Mouse (Mus musculus) spleen, postnatal 36 days (tissue): ENCODE measurements around the gene Cpne9.

Experiments used
- DNase-seq, 2 experiments: peaks; one replicate each; pipeline ENCODE4 v3.0.0; 2022; ENCODE audit warnings: low spot score in 2 of 2, mixed read lengths in 1 of 2

Gene Cpne9

DNA sequence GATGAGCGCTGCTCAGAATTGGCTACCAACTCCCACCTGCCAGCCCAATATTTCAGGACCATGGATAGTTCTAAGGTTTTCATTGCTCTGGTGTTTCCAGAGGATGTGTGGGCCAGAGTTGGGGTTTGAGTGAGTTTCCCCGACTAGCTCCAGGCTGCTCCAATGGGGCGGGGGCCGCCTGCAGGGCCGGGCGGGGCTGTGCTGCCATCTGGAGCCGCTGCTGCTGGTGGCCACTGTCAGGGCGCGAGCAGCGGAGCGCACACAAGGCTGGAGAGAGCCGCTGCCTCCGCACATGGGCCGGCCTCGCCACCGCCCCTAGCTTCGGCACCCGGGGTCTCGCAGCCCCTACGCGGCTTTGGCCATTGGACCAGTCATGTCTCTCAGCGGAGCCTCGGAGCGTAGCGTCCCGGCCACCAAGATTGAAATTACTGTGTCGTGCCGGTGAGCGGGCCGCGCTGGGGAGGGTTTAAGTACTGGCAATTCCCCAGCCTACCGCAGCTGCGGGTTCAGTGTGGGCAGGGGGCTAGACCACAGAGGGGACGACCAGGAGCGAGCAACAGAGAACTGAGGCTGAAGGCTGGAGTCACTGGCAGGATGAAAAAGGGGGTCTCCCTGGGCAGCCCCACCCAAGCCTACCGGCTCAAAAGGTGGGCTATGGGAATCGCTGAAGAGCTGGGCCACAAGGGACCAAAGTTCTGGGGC, at the start of gene Cpne9:
Cpne9 (plus strand) TSS at position 207 of the 702 bp plus-strand sequence.
- no peak for DNase-seq

DNA sequence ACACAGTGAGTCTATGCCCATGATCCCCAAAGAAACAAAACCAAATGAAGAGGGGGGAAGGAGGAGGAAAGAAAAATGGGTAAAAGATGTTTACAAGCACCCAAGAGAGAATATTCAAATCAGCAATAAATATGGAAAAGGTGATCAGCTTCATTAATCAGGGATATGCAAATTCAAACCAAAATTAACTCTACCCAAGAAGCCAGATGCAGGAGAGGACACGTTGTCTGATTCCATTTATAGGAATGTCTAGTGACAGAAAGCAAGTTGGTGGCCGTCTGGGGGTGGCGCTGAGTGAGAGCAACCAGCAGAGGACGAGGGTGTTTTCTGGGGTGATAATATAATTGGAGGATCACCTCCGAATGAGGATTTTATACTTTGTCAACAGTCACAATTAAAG, 47.0 kb upstream of the Cpne9 start:
- no peak for DNase-seq

DNA sequence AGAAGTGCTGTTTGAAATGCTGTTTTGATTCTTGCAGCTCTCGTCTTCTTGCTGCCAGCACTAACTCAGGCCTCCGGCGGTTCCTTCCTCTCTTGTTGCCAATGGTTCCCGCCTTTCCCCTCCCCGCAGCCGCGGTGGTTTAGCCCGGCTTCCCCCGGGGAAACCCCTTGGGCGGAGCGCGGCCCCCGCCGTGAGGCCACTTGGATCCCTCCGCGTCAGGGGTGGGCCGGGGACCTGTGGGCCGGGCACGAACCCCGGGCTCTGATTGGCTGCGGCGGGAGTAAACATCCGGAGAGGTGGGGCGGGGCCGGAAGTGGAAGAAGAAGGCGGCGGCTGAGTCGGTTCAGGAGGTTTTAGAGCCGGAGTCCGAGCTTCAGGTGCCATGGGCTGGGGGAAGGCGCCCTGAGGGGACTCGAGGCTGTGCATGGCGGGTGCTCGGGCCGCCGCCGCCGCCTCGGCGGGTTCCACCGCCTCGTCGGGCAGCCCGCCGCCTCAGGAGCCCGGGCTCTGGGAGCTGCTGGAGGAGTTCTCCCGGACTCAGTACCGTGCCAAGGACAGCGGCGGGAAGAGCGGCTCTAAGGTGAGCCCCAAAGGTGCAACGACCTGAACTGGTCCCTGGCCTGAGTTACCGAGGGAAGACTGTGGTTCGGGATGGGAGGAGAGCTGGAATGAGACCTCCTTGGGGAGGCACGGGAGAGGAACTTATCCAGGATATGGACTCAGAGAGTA, 44.4 kb upstream of the Cpne9 start, which contains the start of gene Mtmr14:
Mtmr14 (plus strand) TSS at position 302 of the 729 bp plus-strand sequence.
- DNase-seq, result peak; percentile 99

DNA sequence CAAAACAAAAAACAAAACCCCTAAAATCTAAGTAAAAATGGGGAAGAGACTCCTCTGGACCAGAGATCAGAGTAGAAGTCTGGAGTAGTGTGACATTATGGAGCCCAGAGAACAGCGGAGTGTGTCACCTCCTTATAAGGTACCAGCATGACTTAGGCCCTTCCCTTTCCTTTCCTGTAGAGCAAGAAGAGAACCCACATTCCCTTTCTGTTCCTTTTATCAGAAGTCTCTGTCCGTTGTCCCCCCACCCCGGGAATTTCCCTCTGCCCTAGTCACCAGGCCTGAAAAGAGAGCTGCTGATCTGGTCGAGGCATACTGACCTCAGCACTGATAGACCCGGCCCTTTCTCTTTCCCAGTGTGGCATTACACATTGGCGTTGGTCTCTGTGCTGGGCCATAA, 43.7 kb upstream of the Cpne9 start:
- DNase-seq, result peak; percentile 36 to 45

DNA sequence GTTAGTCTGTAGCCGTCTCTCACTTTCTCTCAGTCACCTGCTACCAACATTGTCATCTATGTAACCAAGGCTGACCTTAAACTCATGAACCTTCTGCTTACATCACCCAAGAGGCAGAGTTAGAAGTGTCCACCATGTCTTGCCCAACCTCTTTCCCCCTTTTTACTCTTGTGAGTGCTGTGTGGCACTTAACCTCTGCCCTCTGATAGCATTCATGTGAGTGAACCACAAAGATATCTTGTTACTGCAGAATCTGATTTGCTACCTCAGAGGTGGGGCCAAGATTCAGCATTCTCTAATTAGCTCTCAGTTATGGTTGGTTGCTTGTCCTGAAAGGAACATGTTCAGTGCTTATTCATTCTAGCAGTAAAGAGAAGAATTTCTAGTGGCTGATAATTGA, 39.4 kb upstream of the Cpne9 start:
- no peak for DNase-seq

DNA sequence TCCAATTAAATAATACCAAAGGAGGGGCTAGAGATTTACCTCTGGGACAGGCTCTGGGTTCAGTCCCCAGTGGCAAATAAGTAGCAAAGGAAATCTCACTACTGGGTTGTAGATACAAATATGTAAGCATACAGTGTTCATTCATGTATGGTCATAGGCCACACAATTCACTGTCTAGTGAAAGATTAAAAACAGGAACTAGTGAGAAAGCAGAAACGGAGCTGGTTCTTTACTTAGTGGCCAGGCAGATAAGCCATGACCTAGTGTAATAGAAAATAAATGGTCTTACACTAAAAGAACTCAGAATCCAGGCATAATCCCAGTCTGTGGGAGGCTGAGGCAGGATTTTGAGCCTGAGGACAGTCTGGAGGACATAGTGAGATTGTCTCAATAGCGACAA, 36.5 kb upstream of the Cpne9 start:
- peak; percentile 4 to 17 for DNase-seq

DNA sequence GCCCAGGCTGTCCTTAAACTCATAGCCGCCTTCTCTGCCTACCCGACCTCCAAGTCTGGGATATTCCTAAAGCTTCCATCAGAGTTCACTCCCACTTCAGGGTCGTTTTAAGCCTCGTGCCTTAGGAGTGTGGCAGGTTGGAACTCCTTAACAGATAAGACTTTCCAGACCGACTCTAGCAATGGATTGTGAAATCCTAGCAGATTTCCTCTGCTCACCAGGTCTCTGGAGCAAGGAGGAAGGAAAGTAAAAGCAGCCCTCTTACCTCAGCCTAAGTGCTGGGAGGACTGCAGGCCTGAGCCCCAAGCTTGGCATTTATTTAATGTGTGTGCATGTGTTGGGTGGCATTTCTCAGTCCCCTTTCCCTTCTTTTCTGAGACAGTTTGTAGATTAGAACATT, 31.3 kb upstream of the Cpne9 start:
- DNase-seq, result no peak

DNA sequence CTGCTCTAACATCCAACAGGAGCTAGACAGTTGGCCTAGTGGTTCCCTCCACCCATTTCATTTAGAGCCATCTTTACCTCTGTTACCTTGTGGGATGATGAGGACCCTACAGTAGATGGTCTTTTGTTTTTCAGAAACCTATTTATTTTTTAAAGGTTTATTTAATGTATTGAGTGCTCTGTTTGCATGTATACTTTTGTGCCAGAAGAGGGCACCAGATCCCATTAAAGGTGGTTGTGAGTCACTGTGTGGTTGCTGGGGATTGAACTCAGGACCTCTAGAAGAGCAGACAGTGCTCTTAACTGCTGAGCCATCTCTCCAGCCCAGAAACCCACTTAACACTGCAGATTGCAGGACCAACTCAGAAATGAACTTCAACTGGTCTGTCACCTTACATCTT, 30.2 kb upstream of the Cpne9 start:
- DNase-seq, result no peak

DNA sequence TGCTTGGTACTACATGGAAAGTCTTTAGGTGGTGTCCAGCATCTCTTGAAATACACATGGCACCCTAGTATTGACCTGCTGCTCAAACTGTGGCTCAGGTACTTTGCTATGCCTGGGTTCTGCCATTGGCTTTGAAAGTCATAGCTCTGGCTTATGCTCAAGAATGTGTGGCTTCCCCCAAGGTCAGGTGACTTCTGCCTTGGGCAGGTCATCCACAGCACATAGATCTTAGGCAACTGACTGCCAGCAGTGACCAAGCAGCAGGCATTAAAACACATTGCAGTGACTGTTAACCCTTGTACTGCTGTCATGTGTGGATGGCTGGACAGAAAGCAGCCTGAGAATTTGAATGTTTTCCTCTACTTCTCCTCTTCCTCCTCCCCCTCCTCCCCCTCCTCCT, 27.2 kb upstream of the Cpne9 start:
- DNase-seq, result no peak

DNA sequence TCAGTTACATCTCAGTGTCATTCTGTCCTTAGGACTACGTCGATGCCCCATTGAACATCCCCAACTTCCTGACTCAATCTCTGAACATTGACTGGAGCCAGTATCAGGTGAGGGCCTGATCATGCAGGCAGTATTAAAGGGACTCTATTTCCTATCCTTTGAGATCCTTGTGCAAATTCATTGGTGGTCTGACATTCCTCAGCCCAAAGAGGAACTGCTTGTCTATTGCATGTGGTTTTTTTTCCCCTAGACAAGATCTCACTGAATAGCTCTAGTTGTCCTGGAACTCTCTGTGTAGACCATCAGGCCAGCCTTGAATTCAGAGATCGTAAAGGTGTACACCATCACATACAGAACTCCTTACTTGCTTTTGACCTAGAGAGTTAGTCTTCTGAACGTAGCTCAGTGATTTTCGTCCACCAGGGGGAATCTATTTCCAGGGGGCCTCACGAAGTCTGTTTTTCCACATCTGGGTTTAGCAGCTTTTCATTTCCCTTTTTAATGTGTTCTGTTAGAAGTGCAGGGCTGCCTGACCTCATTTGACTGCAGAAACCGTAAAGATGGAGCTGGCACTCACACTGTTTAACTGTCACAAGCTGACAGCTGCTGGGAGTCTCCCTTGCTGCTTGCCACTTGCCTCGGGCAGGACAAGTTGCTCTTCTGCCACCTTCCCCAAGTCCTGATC, 20.8 kb upstream of the Cpne9 start:
- DNase-seq, result peak; percentile 33

DNA sequence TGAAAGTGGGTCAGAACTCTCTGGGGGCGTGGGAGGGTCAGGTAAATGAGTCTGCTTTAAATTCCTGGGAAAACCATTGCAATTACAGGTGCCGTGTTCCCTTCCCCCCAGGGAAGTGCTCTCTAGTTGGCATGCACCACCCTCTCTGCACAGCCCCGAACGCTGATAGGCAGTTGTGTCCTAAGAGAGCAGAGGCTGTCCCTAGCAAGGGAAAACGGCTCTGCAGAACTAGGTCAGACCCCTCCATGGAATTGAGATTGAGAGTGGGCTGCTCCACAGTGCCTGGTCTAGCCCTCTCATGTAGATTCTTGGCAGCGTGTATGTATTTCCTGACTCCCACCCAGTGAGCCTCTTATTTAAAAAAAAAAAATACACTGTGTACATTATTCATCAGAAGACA, 18.6 kb upstream of the Cpne9 start:
- DNase-seq, result no peak

DNA sequence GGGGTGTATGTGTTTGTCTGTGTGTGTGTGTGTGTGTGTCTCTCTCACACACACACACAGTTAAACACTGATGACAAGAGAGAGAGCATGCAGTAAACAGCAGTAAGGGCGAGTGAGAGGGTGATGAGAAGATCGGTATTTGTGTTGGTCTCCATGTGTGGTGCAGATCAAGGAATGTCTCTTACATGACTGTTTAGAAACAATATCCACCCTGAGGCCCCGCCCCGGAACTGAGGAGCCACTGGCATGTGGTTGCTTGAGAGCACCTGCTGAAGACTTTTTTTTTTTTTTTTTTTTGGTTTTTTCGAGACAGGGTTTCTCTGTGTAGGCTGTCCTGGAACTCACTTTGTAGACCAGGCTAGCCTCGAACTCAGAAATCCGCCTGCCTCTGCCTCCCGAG, 17.7 kb upstream of the Cpne9 start:
- DNase-seq, result no peak

DNA sequence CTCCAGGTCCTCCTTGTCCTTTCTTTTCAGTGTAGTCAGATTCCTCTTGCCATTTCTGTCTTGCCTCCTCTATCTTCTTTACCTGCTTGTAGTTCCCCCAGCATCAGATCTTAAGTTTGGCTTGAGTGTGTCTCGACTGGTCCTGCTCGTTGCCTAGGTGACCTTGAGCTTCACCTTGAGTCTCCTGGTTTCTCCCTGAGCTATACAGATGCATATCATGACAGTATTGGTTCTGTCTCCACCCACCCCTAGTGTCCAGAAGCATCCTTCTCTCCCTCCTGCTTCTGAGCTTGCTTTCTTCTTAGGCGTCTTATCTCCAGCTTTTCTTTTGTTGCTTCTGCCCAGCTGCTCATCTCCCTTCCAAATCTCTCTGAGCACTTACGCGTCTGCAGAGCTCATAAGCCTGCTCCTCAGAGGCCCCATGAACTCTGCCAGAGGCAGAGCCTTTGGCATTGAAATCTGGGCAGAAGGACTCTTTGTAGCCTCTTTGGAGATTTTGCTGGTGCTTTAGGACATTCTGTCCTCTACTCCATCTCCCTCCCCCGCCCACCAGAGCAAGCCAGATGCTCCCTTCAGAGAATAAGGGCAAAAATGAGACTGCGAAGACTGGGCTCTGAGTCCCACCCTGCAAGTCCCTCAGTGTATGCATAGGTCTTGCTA, 15.0 kb upstream of the Cpne9 start:
- no peak for DNase-seq

DNA sequence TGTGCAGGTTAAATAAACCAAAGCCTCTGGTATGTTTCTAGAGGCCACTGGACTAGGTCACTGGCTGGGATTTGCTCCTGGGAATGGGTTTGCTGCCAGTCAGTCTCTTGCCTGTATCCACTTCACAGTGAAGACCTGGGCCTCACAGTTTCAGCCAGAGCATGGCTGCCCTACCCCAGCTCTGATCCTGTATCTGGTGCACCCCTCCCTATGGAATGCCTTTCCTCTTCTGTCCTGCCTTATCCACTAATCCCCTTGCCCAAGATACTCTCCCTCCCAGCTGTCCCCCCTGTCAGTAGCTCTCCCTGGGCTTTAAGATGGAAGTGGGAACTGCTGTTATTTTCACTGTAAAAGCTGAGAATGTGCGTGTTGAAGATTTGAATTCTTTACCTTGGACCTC, 14.1 kb upstream of the Cpne9 start:
- DNase-seq, result no peak

DNA sequence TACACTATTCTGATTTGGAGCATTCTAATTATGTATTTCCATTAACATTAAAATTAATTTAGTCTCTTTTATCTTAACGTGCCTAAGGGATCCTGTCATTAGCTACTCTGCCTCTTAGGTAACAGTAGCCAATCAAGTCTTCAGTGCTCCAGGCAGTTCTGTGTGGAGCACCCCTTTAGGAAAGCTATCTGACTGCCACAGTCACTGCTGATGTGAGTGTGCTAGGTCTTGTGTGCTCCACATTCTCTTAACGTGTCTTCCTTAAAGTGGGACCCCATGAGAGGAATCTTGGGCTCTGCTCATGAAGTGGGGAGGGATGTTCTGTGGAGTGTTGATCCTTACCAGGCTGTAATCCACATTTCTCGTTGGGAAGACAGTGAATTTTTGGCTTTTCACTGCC, 9.7 kb upstream of the Cpne9 start:
- DNase-seq, result no peak

DNA sequence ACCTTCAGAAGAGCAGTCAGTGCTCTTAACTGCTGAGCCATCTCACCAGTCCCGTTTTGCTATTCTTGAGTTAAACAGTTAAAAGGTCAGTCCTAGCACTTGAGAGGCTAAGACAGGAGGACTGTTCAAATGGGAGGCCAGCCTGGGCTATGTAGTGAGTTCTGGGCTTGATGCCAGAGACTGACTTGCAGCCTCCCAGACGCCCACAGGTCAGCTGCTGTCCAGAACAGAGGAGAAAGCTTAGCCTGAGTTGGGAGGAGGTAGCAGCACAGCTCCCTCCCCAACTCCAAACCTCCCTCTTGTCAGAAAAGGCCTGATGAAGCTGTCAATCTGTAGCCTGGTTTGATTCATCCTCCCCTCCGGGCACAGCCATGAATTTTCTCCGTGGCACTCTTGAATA, 5.3 kb upstream of the Cpne9 start:
- no peak for DNase-seq

DNA sequence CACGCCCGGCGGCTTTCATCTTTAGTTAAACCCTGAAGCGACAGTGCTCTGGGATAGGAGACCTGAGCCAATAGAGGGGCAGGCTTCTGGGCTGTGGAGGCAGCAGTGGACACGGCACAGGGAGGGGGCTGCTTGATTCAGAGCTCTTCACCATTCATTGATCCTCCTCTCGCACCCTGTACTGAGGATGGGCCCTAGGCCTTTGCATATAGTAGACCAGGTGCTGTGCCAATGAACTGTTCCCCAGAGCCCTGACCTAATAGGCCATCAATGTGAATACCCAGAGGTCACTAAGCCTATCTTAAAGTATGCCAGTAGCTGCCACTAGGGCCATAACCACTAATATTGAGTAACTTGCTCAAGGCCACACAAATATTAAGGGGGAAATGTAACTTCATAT, 431 bp upstream of the Cpne9 start:
- DNase-seq, result no peak

DNA sequence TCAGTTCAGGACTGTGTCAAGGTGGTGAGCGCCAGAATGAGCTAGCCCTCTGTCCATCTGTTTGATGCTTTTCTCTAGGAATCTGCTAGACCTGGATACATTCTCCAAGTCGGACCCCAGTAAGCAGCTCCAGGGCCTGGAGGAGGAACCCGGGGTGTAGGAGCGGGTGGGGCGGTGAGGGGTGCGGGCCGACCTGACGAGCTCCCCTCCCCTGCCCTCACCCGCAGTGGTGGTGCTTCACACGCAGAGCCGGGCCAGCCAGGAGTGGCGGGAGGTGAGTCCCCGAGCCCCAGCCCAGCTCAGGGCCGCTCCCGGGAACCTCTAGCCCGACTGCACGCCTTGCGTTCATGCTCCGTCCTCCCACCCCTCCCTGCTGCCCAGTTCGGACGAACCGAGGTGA, 862 bp downstream of the Cpne9 start:
- DNase-seq, result no peak

DNA sequence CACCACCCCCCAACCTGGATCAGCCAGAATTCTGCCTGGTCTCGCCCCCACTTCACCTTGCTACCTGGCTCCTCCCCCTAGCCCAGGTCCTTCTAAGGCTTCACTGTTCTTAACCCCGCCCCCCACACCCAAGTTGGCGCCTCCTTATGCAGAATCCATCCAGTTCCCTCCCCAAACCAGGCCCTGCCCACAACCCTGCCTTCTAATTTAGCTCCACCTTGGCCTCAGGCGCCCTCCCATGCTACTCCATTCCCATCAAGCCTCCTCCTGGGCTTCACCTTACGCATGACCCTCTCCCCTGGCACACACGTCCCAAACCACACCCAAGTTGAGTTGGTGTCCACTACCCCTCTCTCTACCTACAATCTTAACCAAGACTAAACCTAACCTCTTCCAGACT, 1.4 kb downstream of the Cpne9 start:
- DNase-seq, result no peak

DNA sequence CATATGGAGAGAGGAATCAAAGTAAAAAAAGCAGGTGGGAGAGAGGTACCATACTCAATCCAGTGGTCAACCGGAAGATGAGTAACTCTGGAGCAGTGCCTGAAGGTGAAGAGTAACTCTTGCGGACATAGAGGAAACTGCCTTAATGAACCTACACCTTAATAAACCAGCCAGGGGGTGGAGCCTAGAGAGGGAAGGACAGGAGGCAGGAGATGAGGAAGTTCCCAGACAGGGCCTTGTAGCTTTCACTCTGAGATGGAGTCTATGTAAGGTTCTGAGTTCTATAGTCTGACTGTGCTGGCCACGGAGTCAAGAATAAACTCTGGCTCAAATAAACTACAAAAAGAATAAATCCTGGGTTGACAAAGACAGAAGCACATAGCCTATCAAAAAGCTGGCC, 2.8 kb downstream of the Cpne9 start:
- peak; percentile 10 to 32 for DNase-seq

DNA sequence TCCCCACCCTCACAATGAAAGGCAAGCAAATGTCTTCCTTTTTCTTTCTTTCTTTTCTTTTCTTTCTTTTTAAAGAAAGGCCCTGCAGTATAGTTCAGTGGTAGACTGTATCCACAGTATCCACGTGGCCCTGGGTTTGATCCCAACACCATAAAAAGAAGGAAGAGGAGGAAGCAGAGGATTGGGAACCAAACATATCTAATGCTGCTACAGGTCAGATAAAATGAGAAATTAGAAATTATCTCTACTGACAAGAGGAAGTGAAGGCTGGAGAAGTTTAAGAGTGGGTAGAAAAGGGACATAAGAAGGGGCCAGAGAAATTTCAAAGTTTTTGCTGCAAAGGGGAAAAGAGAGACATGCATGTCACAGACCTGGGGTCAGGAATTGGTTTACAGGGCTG, 4.2 kb downstream of the Cpne9 start:
- no peak for DNase-seq

DNA sequence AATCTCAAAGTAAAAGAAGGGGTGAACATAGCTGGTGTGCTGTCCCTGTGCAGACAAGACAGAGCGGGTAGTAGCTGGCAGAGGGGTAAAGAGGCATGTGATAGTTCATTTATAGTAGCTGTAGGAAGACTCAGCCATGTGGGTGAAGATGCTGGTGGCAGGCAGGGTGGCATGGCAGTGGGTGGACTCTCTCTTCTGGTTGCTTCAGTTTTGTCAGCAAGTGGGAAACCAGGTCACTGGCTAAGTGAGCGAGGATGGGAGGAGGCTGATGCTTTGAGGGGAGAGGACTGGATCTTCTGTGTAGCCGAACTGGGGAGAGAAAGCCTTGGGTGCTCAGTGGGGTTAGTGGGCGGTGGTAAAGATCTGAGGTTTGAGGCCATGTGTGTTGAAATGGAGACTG, 5.1 kb downstream of the Cpne9 start:
- no peak for DNase-seq
